Mouse (Mus musculus): ENCODE measurements at regions not wholly inside any gene's neighbourhood (a gene's known extent, or its start where the extent isn't known, plus 50 kb on each side); places are given as distances from the start of the nearest gene placed in this dataset.

DNA sequence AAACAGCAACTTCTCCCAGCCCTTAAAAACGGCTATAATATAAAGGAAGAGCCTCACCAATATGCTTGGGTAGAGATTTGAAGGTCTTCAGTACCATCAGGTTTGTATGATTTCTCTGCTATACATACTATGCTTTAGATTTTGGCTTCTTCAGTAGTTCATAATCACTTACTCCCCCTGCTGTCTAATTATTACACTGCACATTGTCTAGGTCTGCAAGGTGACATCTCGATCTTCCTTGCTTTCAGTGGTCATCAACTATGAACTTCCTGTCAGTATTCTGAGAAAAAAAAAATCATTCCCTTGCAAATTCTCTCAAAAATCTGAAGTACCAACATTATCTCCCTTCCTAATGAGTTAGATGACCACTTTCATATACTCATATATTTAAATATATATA is 225.4 kb upstream of the Galnt5 start:
- DNase-seq (ENCODE audit: low read depth, low spot score), result no peak

GRCm38 (mm10) chr2:57776154-57776553 is 221.5 kb upstream of the Galnt5 start:
- no peak for DNase-seq (ENCODE audit: low read depth, low spot score)

DNA sequence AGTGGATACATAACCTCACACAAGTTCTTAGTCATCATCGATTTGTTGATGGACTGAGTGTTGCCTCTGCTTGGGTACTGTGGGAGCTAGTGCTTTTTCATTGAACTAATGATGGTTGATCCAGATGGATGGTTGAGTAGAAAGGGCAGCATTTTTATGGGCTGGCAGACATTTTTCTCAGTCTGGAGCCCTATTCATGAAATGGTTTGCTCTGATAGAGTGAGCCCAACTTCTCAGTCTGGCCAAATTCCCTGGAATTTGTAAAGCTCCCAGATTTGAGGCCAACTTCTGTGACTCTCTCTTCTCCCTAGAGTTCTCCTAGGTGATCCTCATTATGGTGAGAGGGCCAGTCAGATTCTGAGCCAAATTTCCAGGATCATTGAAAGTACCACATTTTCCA is 216.8 kb upstream of the Galnt5 start:
- DNase-seq (ENCODE audit: low read depth, low spot score), result no peak

GRCm38 (mm10) chr2:57793519-57794296 is 204.0 kb upstream of the Galnt5 start:
- DNase-seq (ENCODE audit: low read depth, low spot score), result no peak

GRCm38 (mm10) chr2:57799279-57799678 is 198.4 kb upstream of the Galnt5 start:
- no peak for DNase-seq (ENCODE audit: low read depth, low spot score)

DNA sequence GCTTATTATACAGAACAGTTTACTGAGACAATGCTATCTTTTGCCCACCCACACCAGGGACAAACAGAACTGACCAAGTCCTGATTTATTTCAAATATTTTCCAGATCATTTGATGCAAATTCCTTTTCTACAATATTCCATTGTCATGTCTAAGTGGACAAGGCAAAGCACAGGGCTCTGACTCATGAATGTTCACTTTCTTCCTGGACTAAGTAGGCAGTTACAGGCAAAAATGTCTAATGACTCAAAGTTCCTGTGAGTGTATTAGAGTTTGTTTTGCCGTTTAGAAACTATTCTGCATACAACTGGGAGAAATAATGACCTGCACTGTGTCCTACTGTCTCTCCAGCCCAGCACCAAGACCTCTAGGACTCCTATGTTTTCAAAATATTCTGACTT is 189.8 kb upstream of the Galnt5 start:
- no peak for DNase-seq (ENCODE audit: low read depth, low spot score)

DNA sequence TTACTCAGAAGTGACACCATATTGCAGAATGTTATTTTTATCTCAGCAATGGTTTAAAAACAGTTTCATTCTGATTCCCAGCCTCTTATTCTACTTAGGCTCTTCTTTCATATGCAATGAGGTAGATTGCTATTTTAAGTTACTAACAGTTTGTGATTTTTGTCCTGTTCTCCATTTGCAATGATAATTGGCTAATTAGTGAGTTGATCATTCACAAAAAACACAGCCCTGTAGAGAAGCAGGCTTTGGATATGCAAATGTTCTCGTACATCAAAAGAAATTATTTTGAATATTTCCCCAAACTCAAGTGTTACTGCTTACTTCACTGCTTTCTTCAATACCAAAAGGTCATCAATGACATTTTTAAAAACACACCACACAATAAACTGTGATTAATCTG is 184.7 kb upstream of the Galnt5 start:
- no peak for DNase-seq (ENCODE audit: low read depth, low spot score)

DNA sequence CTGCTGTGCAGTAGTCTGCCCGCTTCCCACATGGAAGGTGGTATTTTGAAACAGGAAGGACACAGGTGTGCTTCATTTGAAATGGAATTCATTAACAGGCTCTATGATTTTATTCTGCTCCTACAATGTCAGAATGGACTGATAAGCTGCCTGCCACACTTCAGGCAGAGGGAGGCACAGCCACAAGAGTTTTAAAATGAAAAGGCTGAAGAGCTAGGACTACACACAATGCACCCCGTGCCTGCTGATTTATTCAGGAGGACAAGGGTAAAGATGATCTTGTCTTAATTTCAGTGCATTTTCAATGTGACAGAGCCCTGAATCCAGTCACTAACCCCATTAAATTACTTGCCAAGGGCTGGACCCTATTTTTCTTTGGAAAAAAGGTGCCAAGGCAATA is 177.3 kb upstream of the Galnt5 start:
- no peak for DNase-seq (ENCODE audit: low read depth, low spot score)

- no peak for DNase-seq (ENCODE audit: low read depth, low spot score)
These were observed 176.8 kb upstream of the Galnt5 start for GRCm38 (mm10) chr2:57820923-57821322.

DNA sequence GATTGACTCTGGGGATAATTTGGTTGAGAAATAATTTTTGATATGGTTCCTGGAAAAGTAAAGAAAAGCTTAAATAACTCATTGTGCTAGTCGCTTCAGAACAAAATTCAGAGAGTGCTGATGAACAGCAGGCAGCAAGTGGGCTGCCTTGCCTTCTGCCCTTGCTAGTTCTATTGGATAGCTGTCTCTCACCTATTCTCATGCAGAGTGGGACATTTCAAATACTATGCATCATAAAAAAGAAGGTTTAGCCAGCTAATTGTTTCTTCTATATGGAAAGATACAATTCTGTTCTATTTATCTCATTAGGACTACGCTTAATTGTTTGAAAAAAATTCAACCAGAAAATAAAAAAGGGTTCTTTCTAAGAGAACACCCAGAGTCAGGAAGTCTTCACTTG is 169.4 kb upstream of the Galnt5 start:
- no peak for DNase-seq (ENCODE audit: low read depth, low spot score)

DNA sequence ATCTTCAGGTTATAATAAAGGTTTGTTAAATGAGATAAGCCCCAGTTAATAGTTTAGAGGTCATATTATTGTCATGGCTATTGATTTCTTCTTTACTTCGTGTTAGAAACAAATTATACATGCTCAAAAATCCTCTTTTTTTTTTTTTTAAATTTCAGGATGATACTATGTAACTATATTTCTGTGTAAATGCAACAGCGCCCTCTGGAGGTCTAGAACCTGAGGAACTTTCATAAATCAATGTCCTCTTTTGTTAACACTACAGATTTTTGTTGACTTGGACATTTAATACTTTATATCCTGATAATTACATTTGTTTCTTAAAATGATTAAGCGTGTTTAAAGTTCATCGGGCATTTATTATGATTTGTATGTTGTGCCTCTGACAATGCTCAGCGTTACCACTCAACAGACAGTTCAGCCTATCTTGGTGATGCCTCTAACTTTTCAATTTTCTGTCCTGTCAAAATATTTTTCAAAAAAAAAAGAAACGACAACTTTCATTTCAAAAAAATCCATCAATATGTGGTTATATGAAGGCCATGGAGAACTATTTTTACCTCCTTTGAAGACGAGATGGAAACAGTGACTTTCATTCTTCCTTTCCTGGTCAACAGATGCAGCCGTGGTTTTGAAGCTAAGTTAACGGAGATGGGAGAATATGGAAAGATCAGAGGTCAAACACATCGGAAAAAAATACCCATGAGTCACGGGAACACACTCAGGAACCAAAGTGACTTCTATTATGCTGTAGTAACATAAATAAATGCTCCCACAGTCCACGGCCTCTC is 164.9 kb upstream of the Galnt5 start:
- DNase-seq (ENCODE audit: low read depth, low spot score), result peak; percentile 33

GRCm38 (mm10) chr2:57845135-57845534 is 152.5 kb upstream of the Galnt5 start:
- no peak for DNase-seq (ENCODE audit: low read depth, low spot score)

GRCm38 (mm10) chr2:57847707-57848106 is 150.0 kb upstream of the Galnt5 start:
- no peak for DNase-seq (ENCODE audit: low read depth, low spot score)

- no peak for DNase-seq (ENCODE audit: low read depth, low spot score)
These were observed 148.2 kb upstream of the Galnt5 start for GRCm38 (mm10) chr2:57849338-57850057.

- DNase-seq (ENCODE audit: low read depth, low spot score), result no peak
These were observed 147.7 kb upstream of the Galnt5 start for GRCm38 (mm10) chr2:57850058-57850400.

DNA sequence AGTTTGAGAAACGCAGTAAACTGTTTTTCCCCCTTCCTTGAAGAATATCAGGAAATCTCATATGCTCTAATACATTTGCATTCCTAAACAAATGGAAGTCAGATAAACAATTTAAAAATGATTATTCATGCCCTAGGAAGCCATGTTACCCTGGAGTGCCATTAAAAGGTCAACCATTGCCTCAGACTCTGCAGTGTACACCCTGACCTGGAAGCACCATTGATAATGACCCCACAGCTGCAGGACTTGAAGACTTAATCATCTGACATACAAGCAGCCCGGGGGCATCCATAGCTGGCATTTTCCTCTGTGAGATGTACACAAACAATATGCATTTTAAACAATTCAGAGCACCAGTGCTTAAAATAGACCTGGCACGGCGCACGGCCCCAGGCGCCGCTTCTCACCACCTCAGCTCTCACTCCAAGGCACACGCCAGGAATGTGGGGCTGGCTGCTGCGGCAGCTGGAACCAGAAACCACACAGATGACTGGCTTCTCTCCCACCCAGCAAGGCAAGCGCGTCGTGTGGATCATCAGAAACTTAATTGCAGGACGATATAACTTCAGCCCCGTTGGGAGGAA is 141.1 kb upstream of the Galnt5 start:
- no peak for DNase-seq (ENCODE audit: low read depth, low spot score)

DNA sequence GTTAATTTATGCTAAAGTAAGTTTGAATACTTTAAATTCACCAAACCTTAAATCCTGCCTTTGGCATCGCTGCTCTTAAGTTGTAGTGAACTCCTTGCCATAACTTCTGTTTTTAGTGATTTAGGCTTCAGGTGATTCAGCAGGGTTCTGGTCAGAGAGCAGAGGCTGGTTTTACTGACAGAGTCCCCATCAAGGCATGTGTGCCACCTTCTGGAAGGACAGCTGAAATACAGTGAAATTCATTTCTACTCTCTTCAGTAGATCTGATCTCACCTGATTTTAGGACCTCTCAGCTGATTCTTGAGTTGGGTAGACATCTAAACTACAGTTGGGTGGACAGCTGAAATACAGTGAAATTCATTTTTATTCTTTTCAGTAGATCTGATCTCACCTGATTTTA is 132.4 kb upstream of the Galnt5 start:
- DNase-seq (ENCODE audit: low read depth, low spot score), result no peak

- DNase-seq (ENCODE audit: low read depth, low spot score), result no peak
These were observed 129.6 kb upstream of the Galnt5 start for GRCm38 (mm10) chr2:57868046-57868445.

GRCm38 (mm10) chr2:57900168-57900567 is 97.5 kb upstream of the Galnt5 start:
- no peak for DNase-seq (ENCODE audit: low read depth, low spot score)

- no peak for DNase-seq (ENCODE audit: low read depth, low spot score)
These were observed 97.0 kb upstream of the Galnt5 start for GRCm38 (mm10) chr2:57900580-57901247.

- no peak for DNase-seq (ENCODE audit: low read depth, low spot score)
These were observed 92.5 kb upstream of the Galnt5 start for GRCm38 (mm10) chr2:57905184-57905583.

- DNase-seq (ENCODE audit: low read depth, low spot score), result no peak
These were observed 90.7 kb upstream of the Galnt5 start for GRCm38 (mm10) chr2:57906939-57907338.
